Mouse (Mus musculus): ENCODE measurements around the gene Epha4.

GRCm38 (mm10) chr1:77383466-77383865 lies 131.4 kb downstream of the Epha4 start:
- no peak for TF ChIP-seq ZNF384 (IDR thresholded peaks at IDR 0.05; ENCODE audit: low read depth, low read length)
- no peak for TF ChIP-seq POLR2A (IDR thresholded peaks at IDR 0.05; ENCODE audit: low read depth, low read length)
- TF ChIP-seq CTCF (conservative IDR thresholded peaks at IDR 0.05 in 1 of 2, IDR thresholded peaks at IDR 0.05 in 1 of 2; ENCODE audit: low read depth in 2 of 2, low read length in 2 of 2): no peak
- TF ChIP-seq CHD2 (IDR thresholded peaks at IDR 0.05; ENCODE audit: low read length): no peak
